Mouse (Mus musculus) retina, postnatal 7 days (tissue): ENCODE results near the gene Syt9.
"Not testable (repeated sequence)": the region's sequence is repeated elsewhere in the genome, so short reads cannot be mapped to it uniquely, and the experiment has no call there.

Experiments
- DNase-seq: peaks from one replicate; pipeline ENCODE4 v3.0.0-alpha.2; 2012; ENCODE audit warnings: low read depth, low spot score

Syt9 gene

GRCm38 (mm10) chr7:107461699-107462440, 91.3 kb downstream of the Syt9 start:
- no peak for DNase-seq

DNA sequence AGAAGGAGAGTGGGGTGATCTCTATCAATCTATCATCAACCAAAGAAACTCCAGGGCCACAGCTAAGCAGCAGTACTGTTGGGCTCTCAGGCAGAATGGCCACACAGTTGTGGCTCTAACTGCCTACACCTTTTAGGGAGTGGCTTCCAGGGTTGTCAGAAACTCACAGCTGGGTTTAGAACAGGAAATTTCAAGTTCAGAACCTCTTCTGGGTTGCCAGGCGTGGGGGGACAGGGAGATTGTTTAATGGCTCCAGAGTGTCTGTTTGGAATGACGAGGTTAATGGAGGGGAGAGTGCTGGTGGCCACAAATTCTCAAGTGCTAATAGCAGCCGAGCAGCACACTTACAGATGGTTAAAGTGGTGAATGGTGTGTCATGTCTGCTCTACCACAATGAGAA, 92.4 kb downstream of the Syt9 start:
- no peak for DNase-seq

DNA sequence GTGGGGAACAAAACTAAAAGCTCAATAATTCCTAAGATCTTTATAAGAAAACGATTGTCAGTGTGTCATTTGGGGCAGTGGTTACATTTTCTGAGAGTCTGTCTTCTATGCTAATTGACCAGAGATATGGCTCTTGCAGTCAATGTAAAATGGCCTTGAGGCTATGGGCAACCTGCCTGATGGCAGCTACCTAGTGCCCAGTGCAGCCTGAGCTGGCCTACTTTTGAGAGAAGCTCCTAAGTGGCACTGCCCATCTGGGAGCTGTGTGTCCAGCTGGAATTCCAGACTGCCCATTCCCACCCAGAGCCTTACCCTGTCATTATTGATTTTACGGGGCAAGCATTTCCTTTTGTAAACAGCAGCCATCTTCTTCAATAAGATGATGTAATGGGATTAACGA, 94.6 kb downstream of the Syt9 start:
- DNase-seq = no peak

- DNase-seq = no peak
These were observed 108.7 kb downstream of the Syt9 start for GRCm38 (mm10) chr7:107478979-107479965.

DNA sequence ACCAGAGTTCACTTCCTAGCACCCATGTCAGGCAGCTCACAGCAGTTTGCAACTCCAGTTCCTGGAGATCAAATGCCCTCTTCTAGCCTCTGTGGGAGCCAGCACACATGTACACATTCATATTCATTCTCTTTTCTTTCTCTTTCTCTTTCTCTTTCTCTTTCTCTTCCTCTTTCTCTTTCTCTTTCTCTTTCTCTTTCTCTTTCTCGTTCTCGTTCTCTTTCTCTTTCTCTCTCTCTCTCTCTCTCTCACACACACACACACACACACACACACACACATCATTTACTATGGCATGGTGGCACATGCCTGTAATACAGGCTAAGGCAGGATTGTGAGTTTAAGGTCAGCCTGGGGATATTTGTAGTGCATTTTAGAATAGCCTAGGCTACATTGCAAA, 115.2 kb downstream of the Syt9 start:
- not testable (repeated sequence) for DNase-seq

- DNase-seq = no peak
These were observed 124.9 kb downstream of the Syt9 start for GRCm38 (mm10) chr7:107495428-107495827.

DNA sequence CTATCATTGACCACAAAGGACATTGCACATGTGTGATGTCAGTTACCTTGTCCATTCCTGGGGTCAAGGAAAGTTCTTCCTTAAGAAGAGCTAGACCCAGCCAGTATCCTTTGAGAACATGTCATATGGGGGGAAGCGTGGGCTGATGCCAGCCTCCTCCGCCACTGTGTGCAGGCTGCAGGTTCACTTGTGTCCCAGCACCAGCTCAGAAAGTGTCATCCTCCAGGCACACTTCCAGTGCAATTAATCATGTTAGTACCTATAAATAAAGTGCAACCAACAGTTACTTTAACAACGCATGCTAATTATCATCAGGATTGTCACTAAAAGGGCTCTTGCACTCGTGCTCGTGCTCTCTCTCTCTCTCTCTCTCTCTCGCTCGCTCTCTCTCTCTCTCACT, 126.4 kb downstream of the Syt9 start:
- DNase-seq = no peak

- no peak for DNase-seq
These were observed 130.1 kb downstream of the Syt9 start for GRCm38 (mm10) chr7:107500641-107501040.

- DNase-seq = no peak
These were observed 134.5 kb downstream of the Syt9 start for GRCm38 (mm10) chr7:107504761-107505712.

DNA sequence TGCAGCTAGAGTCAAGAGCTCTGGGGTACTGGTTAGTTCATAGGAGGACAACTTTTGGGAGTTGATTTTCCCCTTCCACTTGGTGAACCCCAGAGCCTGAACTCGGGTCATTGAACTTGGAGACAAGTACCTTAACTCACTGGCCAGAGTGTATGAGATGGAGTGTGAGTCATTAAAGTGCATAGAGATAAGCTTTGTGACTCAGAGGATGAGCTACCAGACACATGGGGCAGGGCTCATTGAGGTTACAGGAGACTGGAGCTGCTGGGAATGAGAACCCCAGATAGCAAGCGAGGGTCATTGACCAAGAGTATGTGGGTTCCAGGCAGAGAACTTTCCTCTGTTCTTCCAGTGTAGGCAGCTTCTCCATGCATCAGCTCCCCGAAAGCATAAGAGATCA, 137.4 kb downstream of the Syt9 start:
- DNase-seq = no peak

DNA sequence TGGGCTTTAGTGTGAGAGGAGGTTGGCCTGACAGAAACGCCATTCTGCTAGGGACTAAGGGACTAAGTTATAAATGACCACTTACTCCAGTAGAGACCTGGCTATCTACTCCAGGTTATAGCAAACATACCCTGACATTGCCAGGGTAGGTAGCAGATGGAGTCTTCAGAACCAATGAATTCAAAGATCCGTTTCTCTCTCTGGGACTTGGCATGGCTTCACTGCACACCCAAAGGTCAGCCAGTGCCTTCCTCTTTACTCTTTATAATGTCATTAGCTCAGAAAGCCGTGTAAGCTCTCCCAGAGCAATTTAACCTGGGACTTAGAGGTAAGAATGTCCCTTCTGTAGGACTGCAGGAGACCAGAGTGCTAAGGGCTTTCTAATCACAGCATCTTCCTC, 139.2 kb downstream of the Syt9 start:
- no peak for DNase-seq

DNA sequence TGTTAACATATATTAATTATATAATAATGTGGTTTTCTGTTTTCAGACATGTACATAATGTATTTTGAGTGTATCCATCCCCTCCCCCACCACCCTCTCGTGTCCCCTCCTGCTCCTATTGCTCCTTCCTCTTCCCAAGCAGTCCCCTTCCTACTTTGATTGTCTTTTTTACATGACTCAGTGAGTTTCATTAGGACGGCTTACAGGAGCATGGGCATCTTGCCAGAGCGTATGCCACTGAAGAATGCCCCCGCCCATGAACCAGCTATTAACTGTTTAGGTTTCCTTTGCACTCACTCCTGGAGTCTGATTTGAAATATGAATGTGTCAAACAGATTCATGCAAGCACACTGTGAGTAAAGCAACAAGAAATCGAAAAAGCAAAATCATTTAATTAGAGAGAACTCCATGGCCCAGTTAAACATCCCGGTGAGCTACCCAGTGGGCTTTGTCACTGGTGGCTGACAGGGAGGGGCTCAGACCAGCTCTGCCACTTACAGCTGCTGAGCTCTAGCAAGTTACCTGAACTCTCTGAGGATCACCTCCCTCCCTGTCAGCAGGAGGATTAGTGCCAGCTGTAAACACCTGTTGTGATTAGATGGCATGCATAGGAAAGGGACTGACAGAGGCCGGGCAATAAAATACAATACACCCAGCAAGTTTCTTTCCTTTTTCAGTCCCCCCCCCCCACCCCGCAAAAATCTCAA, 146.3 kb downstream of the Syt9 start:
- DNase-seq = no peak

- DNase-seq = no peak
These were observed 148.9 kb downstream of the Syt9 start for GRCm38 (mm10) chr7:107519256-107520025.

DNA sequence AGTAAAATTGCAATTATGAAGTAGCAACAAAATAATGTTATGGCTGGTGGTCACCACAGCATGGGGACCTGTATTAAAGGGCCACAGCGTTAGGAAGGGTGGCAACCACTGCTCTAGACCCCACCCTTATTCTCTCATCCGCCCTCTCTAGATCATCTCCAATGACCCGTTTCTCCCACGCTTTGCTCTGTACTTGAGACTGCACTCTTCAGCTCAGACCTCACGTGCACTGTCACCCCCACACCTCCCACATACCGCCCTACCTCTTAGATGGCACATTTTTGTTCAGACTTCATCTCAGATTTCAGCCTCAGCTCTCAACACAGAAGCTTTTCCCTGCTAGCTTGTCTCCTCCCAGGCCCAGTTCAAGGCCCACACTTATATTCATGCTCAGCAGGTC, 150.9 kb downstream of the Syt9 start:
- no peak for DNase-seq

DNA sequence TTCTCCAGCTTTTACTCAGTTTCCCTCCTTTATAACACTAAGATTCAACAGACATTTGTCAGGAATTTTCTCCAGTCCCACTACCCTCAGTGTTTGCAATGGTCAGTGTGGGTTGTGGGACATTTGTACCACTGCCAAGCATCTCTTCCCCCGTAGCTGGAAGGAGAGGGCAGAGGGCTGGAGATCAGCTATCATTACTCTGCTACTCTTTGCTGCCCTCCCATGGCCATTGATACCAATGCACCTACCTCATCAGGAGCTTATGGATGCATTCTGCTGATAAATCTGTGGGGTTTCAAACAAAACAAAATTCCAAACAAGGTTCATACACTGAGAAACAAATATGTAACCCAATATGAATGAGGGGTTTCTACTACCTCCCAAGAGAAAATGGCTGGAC, 155.8 kb downstream of the Syt9 start:
- peak; percentile 55 for DNase-seq

DNA sequence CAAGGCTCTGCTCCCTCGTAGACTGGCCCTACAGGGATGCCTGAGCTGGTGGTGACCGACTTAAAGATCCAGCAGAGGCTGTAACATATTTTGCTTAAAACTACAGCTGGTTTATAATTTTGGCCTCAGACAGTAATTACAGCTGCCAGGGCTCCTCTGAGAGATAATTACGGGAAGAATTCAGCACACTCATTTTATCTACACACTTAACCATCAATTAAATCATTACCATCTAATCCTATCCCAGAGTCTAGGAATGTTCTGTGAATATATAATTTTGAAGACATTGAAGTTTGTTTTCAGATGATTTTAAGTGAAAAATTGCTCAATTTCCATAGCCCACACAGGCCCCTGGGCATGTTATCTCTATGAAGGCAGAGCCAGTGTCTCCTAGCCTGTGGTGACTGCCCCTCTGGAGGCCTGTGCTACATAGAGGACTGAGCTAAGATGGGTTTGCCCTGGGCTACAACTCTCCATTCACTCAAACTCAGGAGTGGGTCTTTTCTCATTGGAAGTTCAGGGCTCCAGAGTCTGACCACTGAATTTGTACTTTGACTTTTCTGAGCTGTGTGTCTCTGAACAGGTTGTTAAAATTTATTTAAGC, 157.7 kb downstream of the Syt9 start:
- no peak for DNase-seq

DNA sequence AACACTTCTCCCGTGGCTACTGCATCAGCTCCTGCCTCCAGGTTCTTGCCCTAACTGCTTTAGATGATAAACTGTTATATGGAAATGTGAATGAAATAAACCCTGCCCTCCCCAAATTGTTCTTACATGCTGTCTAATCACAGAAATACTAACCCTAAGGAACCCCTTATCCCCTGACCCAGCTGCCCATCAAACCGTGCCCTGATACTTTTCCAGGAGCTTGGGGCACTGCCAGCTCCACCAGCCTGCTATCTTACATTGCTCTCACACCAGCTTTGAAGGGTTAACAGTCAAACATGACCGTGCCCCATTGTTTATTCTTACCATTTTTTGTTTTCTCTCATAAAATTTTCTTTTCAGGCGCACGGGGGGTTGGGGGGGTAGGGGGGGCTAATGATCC, 158.8 kb downstream of the Syt9 start:
- DNase-seq = no peak

- no peak for DNase-seq
These were observed 164.8 kb downstream of the Syt9 start for GRCm38 (mm10) chr7:107535311-107535710.

GRCm38 (mm10) chr7:107536516-107536915, 166.0 kb downstream of the Syt9 start:
- no peak for DNase-seq

DNA sequence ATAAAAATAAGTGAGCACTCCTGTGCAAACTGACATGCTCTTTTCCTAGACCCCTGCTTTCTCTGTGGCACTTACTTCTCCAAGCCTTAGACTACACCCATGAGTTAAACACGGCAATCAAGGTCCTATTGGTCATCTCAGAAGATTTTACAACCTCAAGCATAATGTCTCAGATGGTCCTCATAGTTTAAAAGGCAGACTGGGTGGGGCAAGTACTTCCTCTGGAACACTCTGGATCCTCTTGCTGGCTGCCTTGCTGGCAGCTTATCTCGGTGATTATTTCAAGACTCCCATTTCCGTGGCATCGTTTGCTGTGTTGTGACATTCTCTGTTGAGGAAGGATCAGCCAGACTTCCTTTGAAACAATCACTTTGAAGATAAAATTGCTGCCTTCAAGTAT, 169.5 kb downstream of the Syt9 start:
- DNase-seq = no peak
